Mouse (Mus musculus) spleen, adult 2 months (tissue): ENCODE measurements at regions not wholly inside any gene's neighbourhood (a gene's known extent, or its start where the extent isn't known, plus 50 kb on each side); places are given as distances from the start of the nearest gene placed in this dataset.
"Not testable (repeated sequence)": the region's sequence is repeated elsewhere in the genome, so short reads cannot be mapped to it uniquely, and the experiment has no call there.

Source experiments
- CTCF ChIP-seq: fragments of 200-500 bp; IDR thresholded peaks from 2 replicates; pipeline ENCODE4 v1.5.1; 2011; ENCODE audit warnings: mild to moderate bottlenecking, inconsistent platforms; ENCODE audit not compliant: insufficient read depth, insufficient read length, insufficient replicate concordance; ENCODE audit errors: extremely low read depth
- POLR2A ChIP-seq: fragments of 200-500 bp; IDR thresholded peaks from 2 replicates; pipeline ENCODE4 v1.6.1; 2011; ENCODE audit warnings: low read depth, low read length, inconsistent platforms

DNA sequence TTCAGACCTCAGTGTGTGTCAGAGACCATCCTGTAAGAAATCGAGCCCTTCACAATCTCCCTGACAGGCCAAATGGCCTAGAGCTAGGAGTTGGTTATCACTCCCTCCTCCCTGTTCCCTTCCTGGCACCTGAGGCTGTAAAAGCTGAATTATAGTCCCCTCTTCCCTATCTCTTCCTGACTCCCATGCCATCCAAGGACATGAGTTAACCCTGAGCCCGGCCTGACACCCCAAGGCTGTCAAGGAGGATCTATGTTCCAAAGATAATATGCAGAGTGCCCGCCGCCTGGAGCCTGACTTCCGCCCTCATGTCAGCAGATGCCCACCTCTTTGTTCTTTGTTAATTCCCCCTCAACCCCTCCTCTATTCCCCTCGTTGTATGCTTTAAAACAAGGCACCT is 120.2 kb downstream of the Olfr721-ps1 start:
- TF ChIP-seq CTCF, POLR2A: not testable (repeated sequence)
